Mouse (Mus musculus) heart, postnatal 36 days (tissue): ENCODE data around the gene Fth1. TPM values are rescaled to one million over a fixed set of nuclear protein-coding genes. Genes with fewer than 3 reads are reported as not detected.
A peak's percentile ranks its signal among the peaks of the same experiment; 100 is the strongest.
"Not testable (repeated sequence)": the region's sequence is repeated elsewhere in the genome, so short reads cannot be mapped to it uniquely, and the experiment has no call there.

Experiments used
- DNase-seq, 2 experiments: peaks; one replicate each; pipeline ENCODE4 v3.0.0; 2021 to 2022
- intact Hi-C: fragments of 180-260 bp; cut with DNase I; formaldehyde crosslinking; loops from one replicate; pipeline ENCODE4 v1.15.1; 2025
- total RNA-seq, 2 experiments: library from RNA; stranded (reverse); gene quantifications; 2 replicates each; pipeline ENCODE4 v1.2.3; 2021

Gene Fth1
- 1,000 to 10,000 TPM; 2,889 to 3,152 TPM for total RNA-seq

- intact Hi-C loops = no loop called here
- no peak for DNase-seq
These were observed at the start of gene Fth1 for GRCm38 (mm10) chr19:9980258-9980657. Fth1 (plus strand) TSS chr19:9980598.

GRCm38 (mm10) chr19:9931167-9931607 is 49.2 kb upstream of the Fth1 start:
- DNase-seq, intact Hi-C loops: not testable (repeated sequence)

- intact Hi-C loops = no loop called here
- no peak for DNase-seq
These were observed 46.5 kb upstream of the Fth1 start for GRCm38 (mm10) chr19:9933908-9934307.

- DNase-seq = no peak
- intact Hi-C loops = no loop called here
These were observed 43.8 kb upstream of the Fth1 start for GRCm38 (mm10) chr19:9936579-9936978.

- intact Hi-C loops = no loop called here
- no peak for DNase-seq
These were observed 43.0 kb upstream of the Fth1 start for GRCm38 (mm10) chr19:9937428-9937827.

DNA sequence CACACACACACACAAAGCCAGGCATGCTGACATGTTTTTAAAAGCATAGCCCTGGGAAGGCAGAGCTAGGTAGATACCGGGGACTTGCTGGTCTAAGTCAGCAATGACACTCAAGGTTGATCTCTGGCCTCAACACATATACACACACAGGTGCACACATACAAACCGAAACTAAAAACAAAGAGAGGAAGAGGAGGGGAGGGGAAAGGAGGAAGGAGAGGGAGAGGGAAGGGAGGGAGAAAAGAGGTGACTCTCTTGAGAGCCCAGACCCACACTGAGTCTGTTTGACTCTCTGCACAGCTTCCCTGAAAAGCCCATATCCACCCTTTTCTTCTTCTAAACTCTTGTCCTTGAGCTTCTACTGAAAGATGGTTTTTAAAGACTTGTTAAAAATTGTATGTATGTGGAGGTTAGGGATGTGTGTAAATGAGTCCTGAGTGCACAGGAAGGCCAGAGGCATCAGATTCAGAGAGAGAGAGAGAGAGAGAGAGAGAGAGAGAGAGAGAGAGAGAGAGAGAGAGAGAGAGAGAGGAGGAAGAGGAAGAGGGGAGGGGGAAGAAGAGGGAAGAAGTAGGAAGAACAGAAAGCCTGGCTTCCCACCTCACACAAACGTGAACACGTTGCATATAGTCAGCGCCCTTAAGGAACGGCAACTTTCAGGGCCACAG is 42.1 kb upstream of the Fth1 start:
- intact Hi-C loops = no loop called here
- no peak for DNase-seq

DNA sequence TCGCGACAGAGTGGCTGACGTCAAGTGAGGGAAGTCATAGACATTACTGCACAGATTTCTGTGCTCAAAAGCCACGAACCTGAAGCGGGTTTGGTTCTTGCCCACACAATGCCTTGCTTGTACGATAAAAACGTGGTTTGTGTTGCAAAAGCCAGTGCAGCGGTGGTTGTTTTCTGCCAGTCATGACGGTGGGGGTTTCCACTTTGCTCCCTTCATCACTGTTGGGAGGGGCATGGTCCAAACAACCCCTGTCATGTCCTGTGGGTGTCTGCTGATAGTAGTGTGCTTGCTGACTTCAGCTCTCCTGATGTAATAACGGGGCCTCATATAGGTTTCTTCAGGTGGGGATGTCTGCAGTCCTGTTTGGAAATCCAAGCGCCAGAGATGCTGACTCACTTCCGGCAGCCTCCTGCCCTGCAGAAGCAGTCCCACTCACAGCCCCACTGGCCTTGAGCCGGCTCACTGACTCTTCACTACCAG is 41.5 kb upstream of the Fth1 start:
- intact Hi-C loops = no loop called here

GRCm38 (mm10) chr19:9939841-9940240 is 40.6 kb upstream of the Fth1 start:
- intact Hi-C loops = no loop called here
- DNase-seq = no peak

More for the DNA sequence above, 41.5 kb upstream of the Fth1 start:
- peak; percentile 49 to 50 for DNase-seq

DNA sequence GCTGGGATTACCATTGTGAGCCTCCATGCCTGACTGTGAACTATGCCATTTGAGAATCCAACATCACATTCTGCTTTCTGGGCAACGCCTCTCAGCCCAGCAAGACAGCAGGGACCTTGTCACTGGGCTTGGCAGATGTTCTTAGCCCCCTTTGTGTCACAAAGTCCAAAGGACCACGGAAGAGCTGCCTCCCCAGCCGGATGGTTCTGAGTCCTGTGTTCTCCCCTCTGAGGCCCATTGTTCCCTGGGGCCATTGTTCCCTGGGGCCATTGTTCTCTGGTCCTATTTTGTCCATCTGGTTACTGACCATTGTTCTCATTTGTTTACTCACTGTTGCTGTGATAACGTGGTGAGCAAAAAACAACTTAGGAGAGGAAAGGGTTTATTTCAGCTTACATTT is 39.5 kb upstream of the Fth1 start:
- intact Hi-C loops = no loop called here
- DNase-seq = no peak

GRCm38 (mm10) chr19:9941809-9942208 is 38.6 kb upstream of the Fth1 start:
- DNase-seq = no peak
- intact Hi-C loops = no loop called here

DNA sequence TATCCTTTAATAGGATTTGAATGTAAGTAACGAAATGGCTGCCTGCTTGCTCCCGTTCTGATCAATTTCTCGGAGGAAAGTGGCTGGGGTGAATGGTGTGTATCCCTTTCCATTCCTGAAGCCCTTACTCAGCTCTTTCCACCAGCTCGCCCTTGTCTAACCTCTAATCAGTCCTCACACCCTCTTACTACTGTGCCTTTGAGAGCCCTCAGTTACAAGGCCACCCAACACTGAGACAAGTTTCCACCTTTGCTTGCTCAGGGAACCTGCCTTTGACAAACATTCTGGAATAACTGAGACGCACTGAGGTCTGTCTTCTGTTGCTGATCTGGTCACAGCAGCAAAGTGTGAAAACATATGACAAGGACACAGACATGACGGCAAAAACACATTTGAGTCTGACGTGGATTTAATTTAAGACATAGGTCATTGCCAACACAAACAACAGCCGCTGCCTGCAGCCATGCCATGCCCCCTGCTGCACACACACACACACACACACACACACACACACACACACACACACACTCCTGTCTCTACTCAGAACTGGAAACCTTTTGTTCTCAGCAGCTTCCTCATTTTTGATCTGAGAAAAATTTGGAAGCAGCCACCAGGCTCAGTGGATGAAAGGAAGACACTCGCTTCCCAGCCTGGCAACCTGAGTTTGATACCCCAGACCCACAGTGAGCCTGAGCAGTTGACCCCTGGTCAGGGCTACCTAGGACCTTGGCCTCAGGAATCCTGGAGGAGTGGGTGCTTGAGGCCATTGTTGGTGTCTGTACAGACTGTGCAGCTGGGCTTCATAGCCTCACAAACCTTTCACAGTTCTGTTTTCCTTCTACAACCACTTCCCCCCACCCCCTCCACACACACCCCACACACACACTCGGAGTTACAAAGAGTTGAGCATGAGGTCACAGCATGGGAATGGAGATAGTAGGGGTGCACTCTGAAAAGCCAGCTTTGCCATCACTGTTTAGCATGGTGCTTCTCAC is 37.6 kb upstream of the Fth1 start:
- peak in 1 of 2 experiments; percentile 44 for DNase-seq
- intact Hi-C loops = no loop called here

DNA sequence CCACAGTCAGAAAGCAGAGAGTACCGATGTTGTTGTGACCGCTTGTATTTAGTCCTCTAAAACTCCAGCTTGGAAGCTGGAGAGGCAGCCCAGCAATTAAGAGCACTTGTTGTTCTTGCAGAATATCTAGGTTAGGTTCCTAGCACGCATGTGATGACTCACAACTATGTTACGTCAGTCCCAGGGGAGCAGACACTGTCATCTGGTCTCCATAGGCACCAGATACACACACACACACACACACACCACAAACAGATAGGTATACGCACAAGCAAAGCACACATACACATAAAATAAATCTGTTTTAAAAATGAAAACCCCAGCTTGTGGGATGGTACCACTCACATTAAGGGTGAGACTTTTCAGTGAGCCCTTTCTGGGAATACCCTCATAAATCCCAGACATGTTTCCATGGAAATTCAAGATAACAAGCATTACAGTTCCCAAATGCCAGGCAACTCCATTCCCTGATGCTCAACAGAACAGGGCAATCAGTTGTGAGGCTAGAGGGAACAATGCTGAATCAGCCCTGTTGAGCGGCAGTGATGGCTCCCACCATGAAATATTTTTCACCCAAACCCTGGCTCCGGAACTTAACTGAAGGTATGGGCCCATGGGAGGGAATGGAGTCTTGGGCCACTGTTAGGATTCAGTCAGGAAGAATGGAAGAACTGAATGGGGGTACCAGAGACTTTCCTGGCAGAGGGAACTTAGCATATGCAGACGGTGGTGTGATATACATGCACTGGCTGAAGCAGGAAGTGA is 34.4 kb upstream of the Fth1 start:
- intact Hi-C loops = no loop called here
- DNase-seq = peak; percentile 42 to 51

DNA sequence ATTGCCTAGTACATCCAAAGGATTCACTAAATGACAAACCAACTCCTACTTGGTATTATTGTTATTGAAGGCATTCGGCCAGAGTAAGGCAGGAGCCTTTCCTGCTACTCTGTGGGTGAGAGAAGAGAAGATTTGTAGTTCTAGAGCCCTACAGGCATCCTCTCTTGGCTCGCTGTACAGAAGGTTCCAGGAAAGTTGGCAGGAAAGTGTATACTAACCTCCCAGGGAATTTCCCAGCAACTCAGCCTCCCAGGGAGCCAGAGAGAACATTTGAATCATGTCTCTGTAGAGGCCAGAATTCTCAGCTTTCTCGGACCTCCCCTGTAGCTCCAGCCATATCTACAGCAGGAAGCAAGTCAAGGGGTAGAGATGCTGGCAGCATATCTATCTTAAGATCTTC is 33.4 kb upstream of the Fth1 start:
- intact Hi-C loops = no loop called here
- DNase-seq = no peak

GRCm38 (mm10) chr19:9952390-9952789 is 28.0 kb upstream of the Fth1 start:
- DNase-seq = no peak
- intact Hi-C loops = no loop called here

DNA sequence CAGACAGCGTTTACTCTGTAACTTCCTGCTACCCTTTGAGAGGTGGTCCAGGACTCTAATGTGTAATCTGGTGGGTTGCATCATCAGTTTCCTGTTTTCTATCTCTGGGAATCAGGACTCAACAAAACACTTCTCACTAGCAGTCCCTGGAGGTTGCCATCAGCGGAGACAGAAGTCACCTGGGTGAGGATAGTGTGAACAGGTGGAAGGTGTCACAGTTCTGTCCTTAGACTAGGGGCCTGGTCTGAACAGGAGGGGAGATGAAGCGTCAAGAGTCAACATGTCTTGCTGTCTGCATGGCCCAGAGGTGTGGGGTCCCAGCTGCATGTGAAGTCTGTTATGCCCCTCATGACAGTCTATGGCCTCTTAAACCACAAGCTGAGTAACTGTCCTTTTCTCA is 27.5 kb upstream of the Fth1 start:
- intact Hi-C loops = no loop called here
- DNase-seq = no peak

DNA sequence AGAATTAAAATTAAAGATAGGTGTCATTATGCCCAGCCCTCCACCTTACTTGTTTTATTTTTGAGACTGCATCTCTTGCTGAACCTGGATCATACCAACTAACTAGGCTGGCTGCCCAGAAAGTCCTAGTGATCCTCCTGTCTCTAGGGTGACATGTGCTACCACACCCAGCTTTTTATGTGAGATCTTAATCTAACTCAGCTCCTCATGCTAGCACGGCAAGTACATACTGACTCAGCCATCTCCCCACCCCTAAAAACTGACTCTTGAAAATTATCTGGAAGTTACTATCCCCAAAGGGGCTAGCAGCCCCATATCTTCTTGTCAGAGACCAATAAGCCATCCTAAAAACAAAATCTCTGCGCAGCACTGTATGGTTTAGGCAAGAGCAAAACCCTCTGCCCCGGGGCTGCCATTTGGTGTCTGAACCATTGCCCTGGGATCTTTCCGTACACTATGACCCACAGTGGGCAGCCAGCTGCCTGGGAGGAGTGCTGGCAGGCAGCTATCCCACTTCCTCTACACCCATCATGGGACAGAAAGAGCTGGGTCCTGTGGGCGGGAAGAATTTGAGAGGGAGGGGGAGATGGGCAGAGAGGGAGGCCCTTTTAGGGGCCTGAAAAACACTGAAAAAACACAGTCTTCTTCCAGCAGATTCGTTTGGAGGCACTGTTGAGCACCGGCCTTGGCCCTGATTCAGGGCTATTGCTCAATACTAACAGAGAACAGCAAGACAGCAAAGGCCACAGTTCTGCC is 26.2 kb upstream of the Fth1 start:
- intact Hi-C loops = loop anchor here (2.0 kb wide), 1 partner anchor 29 kb away; no protein-coding TSS in a partner anchor
- peak; percentile 78 to 85 for DNase-seq

DNA sequence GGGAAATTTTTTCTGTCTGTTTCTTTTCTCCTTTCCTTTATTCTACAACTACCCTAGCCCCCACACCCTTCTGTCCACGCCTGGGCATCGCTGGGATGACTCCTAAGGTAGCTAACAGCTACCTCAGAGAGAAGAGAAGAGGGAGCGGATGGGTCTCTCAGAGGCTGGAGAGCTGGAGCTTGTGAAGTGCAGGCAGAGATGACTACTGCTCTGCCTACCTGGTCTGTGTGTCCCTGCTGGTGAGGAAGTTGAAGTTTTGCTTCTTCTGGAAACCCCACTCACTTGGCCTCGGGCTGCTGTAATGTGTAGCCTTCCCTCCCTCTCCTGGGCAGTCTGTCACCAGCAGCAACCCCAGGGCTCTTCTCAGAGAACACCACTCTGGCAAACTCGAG is 25.6 kb upstream of the Fth1 start:
- intact Hi-C loops = loop anchor here (2.0 kb wide), 1 partner anchor 28 kb away; no protein-coding TSS in a partner anchor
- DNase-seq = no peak

DNA sequence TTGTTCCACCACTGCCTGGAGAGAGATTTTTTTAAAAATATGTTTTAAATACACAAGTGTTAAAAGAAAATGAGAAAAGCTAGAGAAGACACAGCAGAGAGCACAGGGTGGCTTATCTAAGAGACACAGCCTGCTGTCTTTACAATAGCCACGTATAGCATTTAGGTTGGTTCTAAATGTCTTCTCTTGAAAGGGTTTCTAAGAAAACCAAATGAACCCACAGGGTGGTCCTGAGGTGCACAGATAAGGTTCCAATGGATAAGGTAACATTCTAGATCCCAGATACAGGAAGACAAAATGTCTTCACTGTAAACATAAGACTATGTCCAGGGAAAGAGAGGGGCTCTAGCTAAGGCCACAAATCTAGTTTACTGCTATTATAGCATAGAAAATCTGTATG is 25.0 kb upstream of the Fth1 start:
- intact Hi-C loops = loop anchor here (2.0 kb wide), 1 partner anchor 27 kb away; no protein-coding TSS in a partner anchor
- DNase-seq = no peak

DNA sequence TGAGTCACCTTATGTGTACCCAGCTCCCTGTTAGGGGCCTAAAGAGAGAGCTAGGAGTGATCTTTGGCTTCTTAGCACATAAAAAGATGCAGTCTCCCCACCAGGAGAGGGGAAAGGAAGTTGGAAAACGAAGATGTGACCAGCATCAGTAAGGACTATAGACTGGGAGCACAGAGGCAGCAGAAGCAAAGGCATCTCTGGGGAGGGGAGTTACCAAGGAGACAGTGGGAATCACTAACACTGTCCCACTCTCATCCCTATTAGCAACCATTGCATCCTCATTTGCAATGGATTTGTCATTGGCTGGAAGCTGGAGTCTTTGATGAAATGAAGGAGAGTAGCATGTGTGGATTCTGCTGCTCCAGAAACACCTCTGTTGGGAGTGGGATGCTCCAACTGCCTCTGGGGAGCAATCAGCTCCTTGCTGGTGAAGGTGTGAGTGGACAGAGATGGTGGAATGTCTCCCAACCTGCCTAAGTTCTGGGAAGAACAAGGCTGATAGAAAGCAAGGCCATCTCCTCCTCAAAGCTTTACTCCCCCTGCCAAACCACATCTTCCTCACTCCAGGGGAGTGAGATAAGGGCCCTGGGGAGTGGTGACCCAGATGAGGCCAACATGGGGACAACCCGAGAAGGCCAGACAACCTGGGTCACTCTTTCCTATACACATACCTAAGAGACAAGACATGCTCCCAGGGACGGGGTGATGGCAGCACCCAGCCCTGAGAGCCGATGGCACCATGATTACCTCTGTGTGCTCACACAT is 23.6 kb upstream of the Fth1 start:
- no peak for DNase-seq
- intact Hi-C loops = no loop called here
